Mouse (Mus musculus) R1 (cell line): ENCODE results near the gene Pkib.

Source experiments
- DNase-seq: peaks from one replicate; pipeline ENCODE4 v3.0.0-alpha.2; 2018; ENCODE audit warnings: low read depth, low spot score

Gene Pkib

GRCm38 (mm10) chr10:57740733-57741132 lies 109.0 kb downstream of the Pkib start:
- DNase-seq: no peak

- DNase-seq: no peak
These were observed 109.6 kb downstream of the Pkib start for GRCm38 (mm10) chr10:57741351-57741750.

DNA sequence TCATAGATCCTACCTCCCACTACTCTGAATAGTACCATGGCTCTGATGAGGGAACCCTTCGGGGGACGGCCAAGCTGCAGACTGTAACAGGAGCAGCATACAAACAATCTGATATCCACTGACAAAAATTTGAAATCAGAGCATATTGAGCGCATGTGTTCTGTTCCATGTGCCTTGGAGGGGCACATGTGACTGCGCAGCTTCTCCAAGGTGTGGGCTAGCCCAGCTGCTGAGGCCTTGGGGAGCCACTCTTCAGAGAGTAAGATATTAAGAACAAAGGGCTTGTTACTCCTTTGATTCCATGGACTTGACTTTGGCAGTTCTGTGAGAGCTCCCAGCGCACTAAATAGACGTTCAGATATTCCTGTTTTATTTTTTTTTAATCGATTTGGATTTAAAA lies 111.3 kb downstream of the Pkib start:
- no peak for DNase-seq

- DNase-seq: peak; percentile 68
These were observed 111.8 kb downstream of the Pkib start for GRCm38 (mm10) chr10:57743606-57744016.

DNA sequence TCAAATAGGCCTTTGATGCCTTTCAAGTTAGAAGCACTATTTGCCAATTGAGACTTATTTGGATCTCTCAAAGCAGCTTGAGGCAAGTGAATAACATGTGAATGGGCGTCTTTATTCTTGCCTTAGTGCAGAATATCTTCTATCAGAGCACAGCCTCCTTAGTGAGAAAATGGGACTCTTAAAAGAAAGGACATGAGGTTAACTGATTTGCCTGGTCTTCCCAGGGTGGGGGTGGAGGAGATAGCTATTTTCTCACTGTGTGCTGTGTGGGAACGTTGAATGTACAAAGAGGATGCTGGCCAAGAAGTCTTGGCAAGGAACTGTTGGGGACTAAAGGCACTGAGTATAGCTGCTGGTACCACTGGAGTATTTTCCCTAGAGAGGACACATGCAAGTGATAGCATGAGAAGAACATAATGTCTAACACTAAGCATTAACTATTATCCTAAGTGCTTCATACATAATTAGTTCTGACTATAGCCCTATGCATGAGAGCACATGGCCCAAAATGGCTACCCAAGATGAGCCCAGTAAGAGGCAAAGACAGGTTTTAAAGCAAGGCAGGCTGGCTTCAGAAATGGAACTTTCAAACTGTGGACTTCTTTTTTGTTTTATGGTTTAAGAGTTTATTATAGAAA lies 112.5 kb downstream of the Pkib start:
- no peak for DNase-seq

DNA sequence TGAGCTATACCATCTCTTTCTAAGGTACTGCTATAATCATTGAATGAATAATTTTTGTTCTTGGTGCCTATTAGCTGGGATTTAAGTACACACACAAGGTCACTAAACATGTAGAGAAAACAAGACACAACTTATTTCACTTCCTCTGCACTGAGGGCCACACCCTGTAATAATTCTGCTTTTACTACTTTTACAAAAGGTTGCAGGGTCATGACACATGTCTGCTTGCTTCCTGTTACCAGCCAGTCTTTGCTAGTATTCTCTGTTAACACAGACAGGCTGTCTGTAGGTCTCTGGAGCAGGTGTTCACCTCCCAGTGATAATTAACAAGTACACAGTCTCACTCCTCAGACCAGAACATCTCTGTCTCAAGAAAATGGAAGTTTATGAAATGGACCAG lies 113.7 kb downstream of the Pkib start:
- DNase-seq: no peak

DNA sequence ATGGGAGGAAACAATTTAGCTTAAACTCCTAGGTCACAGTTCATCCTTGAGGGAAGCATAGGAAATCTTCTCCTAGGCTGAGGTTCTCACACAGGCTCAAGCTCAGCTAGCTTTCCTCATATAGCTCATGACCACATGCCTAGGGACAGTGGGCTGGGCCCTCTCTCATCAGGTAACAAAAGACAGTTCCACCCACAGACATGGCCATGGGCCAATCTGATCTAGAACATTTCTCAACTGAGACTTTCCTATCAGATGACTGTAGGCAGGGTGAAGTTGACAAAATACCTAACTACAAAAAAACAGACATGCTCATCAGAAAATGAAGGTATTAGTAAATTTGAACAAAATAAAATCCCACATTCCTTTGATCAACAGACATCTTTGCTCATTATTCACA lies 115.3 kb downstream of the Pkib start:
- no peak for DNase-seq

- no peak for DNase-seq
These were observed 121.6 kb downstream of the Pkib start for GRCm38 (mm10) chr10:57753343-57753742.

GRCm38 (mm10) chr10:57755201-57755736 lies 123.5 kb downstream of the Pkib start:
- no peak for DNase-seq

GRCm38 (mm10) chr10:57758999-57759398 lies 127.2 kb downstream of the Pkib start:
- DNase-seq: no peak

- no peak for DNase-seq
These were observed 128.9 kb downstream of the Pkib start for GRCm38 (mm10) chr10:57760694-57761093.

DNA sequence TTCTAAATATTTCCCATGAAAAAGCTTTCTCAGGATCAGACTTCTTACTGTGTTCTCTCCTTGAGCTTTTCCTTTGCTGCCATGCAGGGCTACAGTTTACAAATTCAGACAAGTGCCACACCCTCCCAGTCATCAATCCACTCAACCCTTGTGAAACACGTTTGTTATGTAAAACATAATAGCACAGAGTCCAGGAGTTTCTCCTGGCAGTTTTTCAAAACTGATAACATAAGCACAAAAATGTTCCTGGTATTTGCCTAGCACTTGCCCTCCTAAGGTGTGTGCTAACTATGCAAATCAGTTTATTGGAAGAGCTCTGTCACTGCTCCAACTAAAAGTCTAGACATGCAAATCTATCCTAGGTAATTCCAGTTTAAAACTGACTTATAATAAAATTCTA lies 131.3 kb downstream of the Pkib start:
- DNase-seq: peak; percentile 21

DNA sequence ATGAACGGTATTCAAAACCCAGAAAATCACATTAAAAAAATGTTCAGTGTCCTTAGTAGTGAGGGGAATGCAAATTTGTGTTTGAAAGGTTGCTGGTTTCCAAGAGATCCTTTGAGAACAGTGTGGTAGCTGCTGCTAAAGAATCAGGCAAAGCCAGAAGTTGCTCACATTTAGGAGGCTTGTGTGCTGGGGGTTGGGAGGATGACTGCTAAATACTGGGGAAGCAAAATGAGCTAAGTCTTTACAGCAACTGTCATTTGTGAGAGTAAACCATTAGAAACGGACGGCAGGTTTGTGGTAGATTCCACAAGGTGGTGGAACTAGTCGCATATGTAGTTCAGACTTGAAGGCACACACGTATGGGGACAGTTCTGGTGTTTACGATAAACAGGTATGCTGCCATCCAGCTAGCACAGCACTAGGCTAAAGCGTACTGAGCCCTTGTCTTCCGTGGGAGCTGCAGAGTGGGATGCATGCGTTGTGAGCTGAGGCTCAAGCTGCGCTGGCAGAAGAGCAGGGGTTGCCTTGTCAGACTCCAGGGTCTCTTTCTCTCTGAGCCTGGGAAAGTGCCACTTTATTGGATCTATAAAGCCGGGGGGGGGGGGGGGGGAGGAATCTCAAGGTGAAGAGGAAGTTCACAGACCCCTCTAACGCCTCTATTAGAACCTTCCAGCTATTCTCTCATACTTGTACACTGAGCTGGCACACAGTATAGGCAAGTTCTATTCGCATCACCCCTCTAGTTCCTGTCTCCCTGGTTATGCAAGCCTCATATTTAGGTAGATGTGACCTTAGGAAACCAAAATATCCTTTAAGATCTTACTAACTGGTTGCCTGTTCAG lies 151.7 kb downstream of the Pkib start:
- no peak for DNase-seq

- peak; percentile 49 for DNase-seq
These were observed 152.5 kb downstream of the Pkib start for GRCm38 (mm10) chr10:57784131-57784875.

DNA sequence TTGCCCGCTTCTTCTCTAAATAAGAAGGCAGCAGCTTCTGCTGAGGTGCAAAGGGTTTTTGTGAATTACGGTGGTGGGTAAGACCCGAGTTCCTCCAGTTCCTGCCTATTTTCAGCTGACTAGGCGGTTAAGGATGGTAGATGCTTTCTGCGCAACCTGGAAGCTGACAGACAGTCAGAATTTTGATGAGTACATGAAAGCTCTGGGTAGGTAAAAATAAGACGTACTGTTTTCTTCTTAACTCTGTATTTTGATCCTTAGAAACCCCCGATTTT lies 153.0 kb downstream of the Pkib start, which contains the start of gene Fabp7:
Gene Fabp7 (plus strand): TSS at position 6 of the 275 bp plus-strand sequence.
- no peak for DNase-seq

DNA sequence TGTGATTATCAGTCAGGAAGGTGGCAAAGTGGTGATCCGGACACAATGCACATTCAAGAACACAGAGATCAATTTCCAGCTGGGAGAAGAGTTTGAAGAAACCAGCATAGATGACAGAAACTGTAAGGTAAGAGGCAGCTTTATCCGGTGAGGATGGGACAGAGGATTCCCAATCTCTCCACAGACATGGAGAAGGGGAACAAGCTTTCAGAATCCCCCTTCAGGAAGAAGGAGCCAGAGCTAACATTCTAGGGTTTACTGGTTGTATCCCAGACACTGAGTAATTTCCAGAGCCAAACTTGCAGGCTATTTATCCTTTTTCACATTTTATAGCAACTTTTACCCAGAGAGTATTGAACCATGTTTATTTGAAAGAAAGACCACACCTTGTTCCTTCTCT lies 153.8 kb downstream of the Pkib start:
- DNase-seq: no peak
